Mouse (Mus musculus): ENCODE results near the gene Dcaf17. TPM values are rescaled to one million over a fixed set of nuclear protein-coding genes. Genes with fewer than 3 reads are reported as not detected.

The Dcaf17 gene
- total and polyA plus RNA-seq, 3 experiments, result 15.6 to 28.1 (median 22.7) TPM

DNA sequence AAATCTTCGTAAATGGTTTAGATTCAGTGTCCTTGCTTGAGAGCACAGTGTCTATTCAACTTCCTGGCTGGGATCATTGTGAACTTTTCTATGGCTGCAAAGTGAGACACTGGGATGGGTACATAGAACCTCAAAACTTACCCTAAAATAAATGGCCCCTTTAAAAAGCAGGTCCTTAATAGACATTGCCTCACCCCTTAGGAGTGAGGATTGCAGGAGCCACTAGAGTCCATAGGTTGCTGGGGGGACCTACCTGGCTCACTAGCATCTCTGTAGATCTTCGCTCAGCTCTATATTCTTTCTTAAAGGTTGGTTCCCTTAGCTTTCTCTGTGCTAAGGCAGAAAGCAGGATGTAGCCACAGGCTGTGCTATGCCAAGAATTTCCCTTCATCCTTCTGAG, 75.2 kb downstream of the Dcaf17 start:
- Histone ChIP-seq H3K4me1 (ENCODE audit: control insufficient read depth in 1 of 2, insufficient read depth in 2 of 2) (no peaks in the 10 kb centered on the region), H3K4me2 (ENCODE audit: insufficient read depth, low read depth, poor library complexity, severe bottlenecking) (no peak overlapping the region), H3K79me2 (replicated peaks; ENCODE audit: control insufficient read depth, extremely low read depth, insufficient read depth, poor library complexity, severe bottlenecking) (no peaks in the 10 kb centered on the region), H3K27ac (ENCODE audit: insufficient read depth, low read depth) (no peak overlapping the region), H3K4me3 (replicated peaks in 1 of 3; ENCODE audit: low read depth in 2 of 3, low read length in 2 of 3, poor library complexity in 1 of 3) (no peak overlapping the region), H3K9me3 (replicated peaks; ENCODE audit: low read length) (no peaks in the 10 kb centered on the region), H3K27me3 (replicated peaks) (no peaks in the 10 kb centered on the region), H3K36me3 (replicated peaks in 1 of 2; ENCODE audit: control insufficient read depth in 1 of 2, insufficient read depth in 1 of 2, low read length in 1 of 2) (no peaks in the 10 kb centered on the region), H3K9ac (ENCODE audit: insufficient read depth, low read depth) (no peak overlapping the region)
- in situ Hi-C loops (cut with MboI; ENCODE audit: low pct_ligation_motif_present, low pct_unique_long_range_greater_than_20kb, low sequenced_read_pairs), result no loop called here
- no peak for DNase-seq (ENCODE audit: extremely low read depth)
- TF ChIP-seq MAZ (IDR thresholded peaks at IDR 0.05; ENCODE audit: low read depth, low read length), result no peak
- dilution Hi-C loops (cut with MboI; ENCODE audit: extremely low pct_ligation_motif_present, extremely low pct_unique_long_range_greater_than_20kb, low sequenced_read_pairs), result no loop called here

DNA sequence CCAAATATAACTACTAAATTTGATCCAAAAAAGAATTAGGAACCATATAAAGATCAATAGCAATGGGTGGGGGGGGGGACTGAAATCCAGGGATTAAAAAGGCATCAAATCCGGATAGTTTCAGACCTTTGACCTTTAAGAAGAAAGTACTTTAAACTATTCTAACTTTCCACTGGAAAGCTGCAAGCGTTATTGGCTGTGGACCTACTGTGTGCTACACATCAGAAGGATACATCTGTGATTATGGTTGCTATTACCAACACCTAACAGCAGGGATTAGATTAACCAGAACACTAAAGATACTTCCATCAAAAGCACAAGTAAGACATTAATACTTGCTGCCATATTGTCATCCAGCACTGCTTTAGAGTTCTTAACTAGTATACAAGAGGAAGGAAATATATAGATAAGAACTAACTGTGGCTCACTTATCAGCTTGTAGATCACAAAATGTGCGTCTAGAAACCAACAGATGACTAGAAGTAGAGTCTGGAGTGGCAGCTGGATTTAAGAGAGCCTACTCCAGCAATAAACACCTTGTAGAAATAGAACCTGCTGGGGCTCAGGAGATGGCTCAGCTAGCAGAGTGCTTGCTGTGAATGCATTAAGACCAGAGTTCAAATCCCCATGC, 76.9 kb downstream of the Dcaf17 start:
- Histone ChIP-seq H3K4me3 (replicated peaks in 1 of 3; ENCODE audit: low read depth in 2 of 3, low read length in 2 of 3, poor library complexity in 1 of 3) (no peak overlapping the region), H3K9me3 (replicated peaks; ENCODE audit: low read length) (no peaks in the 10 kb centered on the region), H3K27ac (ENCODE audit: insufficient read depth, low read depth) (no peak overlapping the region), H3K36me3 (replicated peaks in 1 of 2; ENCODE audit: control insufficient read depth in 1 of 2, insufficient read depth in 1 of 2, low read length in 1 of 2) (no peaks in the 10 kb centered on the region), H3K79me2 (replicated peaks; ENCODE audit: control insufficient read depth, extremely low read depth, insufficient read depth, poor library complexity, severe bottlenecking) (no peaks in the 10 kb centered on the region), H3K27me3 (replicated peaks) (no peaks in the 10 kb centered on the region), H3K9ac (ENCODE audit: insufficient read depth, low read depth) (no peak overlapping the region), H3K4me1 (ENCODE audit: control insufficient read depth in 1 of 2, insufficient read depth in 2 of 2) (no peaks in the 10 kb centered on the region), H3K4me2 (ENCODE audit: insufficient read depth, low read depth, poor library complexity, severe bottlenecking) (no peak overlapping the region)
- dilution Hi-C loops (cut with MboI; ENCODE audit: extremely low pct_ligation_motif_present, extremely low pct_unique_long_range_greater_than_20kb, low sequenced_read_pairs) (no loop called here), in situ Hi-C loops (cut with MboI; ENCODE audit: low pct_ligation_motif_present, low pct_unique_long_range_greater_than_20kb, low sequenced_read_pairs) (no loop called here)
- no peak for TF ChIP-seq RCOR1 (conservative IDR thresholded peaks at IDR 0.05; ENCODE audit: low read depth, low read length)
- no peak for TF ChIP-seq MXI1 (IDR thresholded peaks at IDR 0.05; ENCODE audit: low read depth, low read length)
- TF ChIP-seq UBTF (IDR thresholded peaks at IDR 0.05; ENCODE audit: low read depth, low read length), result no peak
- no peak for TF ChIP-seq IRF4 (IDR thresholded peaks at IDR 0.05; ENCODE audit: low read depth, low read length)
- TF ChIP-seq ZKSCAN1 (IDR thresholded peaks at IDR 0.05; ENCODE audit: borderline replicate concordance, low read depth, low read length), result peak; percentile 67
- no peak for DNase-seq (ENCODE audit: extremely low read depth)

GRCm38 (mm10) chr2:71134041-71134505, 78.9 kb downstream of the Dcaf17 start:
- no peak for DNase-seq (ENCODE audit: extremely low read depth)
- Histone ChIP-seq H3K4me1 (ENCODE audit: control insufficient read depth in 1 of 2, insufficient read depth in 2 of 2) (no peaks in the 10 kb centered on the region), H3K4me2 (ENCODE audit: insufficient read depth, low read depth, poor library complexity, severe bottlenecking) (no peak overlapping the region), H3K27ac (ENCODE audit: insufficient read depth, low read depth) (no peak overlapping the region), H3K79me2 (replicated peaks; ENCODE audit: control insufficient read depth, extremely low read depth, insufficient read depth, poor library complexity, severe bottlenecking) (no peaks in the 10 kb centered on the region), H3K9me3 (replicated peaks; ENCODE audit: low read length) (peaks cover 2% of the 10 kb centered on the region), H3K27me3 (replicated peaks) (no peaks in the 10 kb centered on the region), H3K4me3 (replicated peaks in 1 of 3; ENCODE audit: low read depth in 2 of 3, low read length in 2 of 3, poor library complexity in 1 of 3) (no peak overlapping the region), H3K36me3 (replicated peaks in 1 of 2; ENCODE audit: control insufficient read depth in 1 of 2, insufficient read depth in 1 of 2, low read length in 1 of 2) (no peaks in the 10 kb centered on the region), H3K9ac (ENCODE audit: insufficient read depth, low read depth) (no peak overlapping the region)
- in situ Hi-C loops (cut with MboI; ENCODE audit: low pct_ligation_motif_present, low pct_unique_long_range_greater_than_20kb, low sequenced_read_pairs), result no loop called here
- dilution Hi-C loops (cut with MboI; ENCODE audit: extremely low pct_ligation_motif_present, extremely low pct_unique_long_range_greater_than_20kb, low sequenced_read_pairs), result no loop called here
- no peak for TF ChIP-seq MYC (IDR thresholded peaks at IDR 0.05; ENCODE audit: low read depth, low read length)
- no peak for TF ChIP-seq CTCF (conservative IDR thresholded peaks at IDR 0.05 in 1 of 2, IDR thresholded peaks at IDR 0.05 in 1 of 2; ENCODE audit: low read depth in 2 of 2, low read length in 2 of 2)
- TF ChIP-seq TCF12 (IDR thresholded peaks at IDR 0.05; ENCODE audit: low read depth, low read length), result no peak
- no peak for TF ChIP-seq POLR2A (IDR thresholded peaks at IDR 0.05; ENCODE audit: low read depth, low read length)
- no peak for TF ChIP-seq NELFE (IDR thresholded peaks at IDR 0.05; ENCODE audit: low read depth, low read length)
- TF ChIP-seq ZMIZ1 (IDR thresholded peaks at IDR 0.05; ENCODE audit: low read depth, low read length), result no peak
